Mouse (Mus musculus): Measurements from ENCODE around the gene Pitpnc1.

DNA sequence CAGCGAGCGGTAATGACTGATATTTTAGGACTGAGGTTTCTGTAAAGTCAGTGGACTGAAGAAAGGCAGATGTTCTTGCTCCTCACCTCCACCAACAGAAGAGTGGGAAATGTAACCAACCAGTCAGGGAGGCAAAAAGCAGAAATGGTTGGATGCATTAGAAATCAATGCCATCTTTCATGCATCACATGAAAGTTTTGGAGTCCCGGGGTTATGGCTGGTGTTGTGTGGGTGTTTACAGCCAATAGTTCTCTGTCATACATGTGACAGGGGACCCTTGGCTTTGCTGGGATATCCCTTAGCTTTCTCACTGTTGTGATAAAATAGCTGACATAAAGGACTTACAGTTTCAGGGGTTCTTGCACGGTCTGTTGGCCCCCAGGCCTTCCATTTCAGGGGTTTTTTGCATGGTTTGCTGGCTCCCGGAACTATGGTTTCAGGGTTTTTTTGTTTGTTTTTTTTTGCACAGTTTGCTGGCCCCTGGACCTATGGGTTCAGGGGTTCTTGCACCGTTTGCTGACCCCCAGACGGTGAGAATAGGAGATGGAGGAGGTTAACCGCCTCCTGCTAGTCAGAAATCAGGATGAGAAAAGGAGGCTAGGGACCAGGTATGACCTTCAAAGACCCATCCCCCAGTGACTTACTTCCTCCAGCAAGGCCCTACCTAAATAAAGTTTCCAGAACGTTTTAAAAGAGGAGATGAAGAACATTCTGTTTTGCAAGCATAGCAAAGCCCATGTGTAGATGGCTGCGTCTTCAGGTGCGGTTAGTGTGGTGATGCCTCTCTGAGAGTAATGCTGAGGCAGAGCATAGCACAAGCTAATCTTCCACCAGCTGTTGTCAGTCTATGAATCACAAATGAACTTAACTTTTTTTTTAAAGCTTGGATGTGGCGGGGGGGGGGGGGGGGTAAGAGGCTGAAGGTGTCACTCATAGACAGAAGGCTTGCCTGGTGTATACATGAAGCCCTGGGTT lies 27.1 kb downstream of the Pitpnc1 start:
- TF ChIP-seq CTCF (IDR thresholded peaks at IDR 0.05; ENCODE audit: low read depth), result no peak
- no peak for TF ChIP-seq EP300 (IDR thresholded peaks at IDR 0.05; ENCODE audit: low read depth)
